Mouse (Mus musculus) bone marrow, adult 2 months (tissue): ENCODE results near the gene Zmynd12. TPM values are rescaled to one million over a fixed set of nuclear protein-coding genes. Genes with fewer than 3 reads are reported as not detected.

Source experiments
- H3K27ac ChIP-seq: fragments of 200-500 bp; 2 replicates; pipeline ENCODE4 v1.5.1; 2012; ENCODE audit warnings: low read depth, mild to moderate bottlenecking, control low read depth, inconsistent platforms, low read length; ENCODE audit not compliant: control insufficient read depth, poor library complexity, insufficient read depth
- H3K4me1 ChIP-seq: fragments of 200-500 bp; 2 replicates; pipeline ENCODE4 v1.6.1; 2011; ENCODE audit warnings: low read length; ENCODE audit not compliant: control insufficient read depth, insufficient read depth
- H3K4me3 ChIP-seq: fragments of 200-500 bp; replicated peaks from 2 replicates; pipeline ENCODE3; 2011; ENCODE audit warnings: mild to moderate bottlenecking, low read depth, low read length, control low read depth; ENCODE audit not compliant: control insufficient read depth
- CTCF ChIP-seq: fragments of 200-500 bp; IDR thresholded peaks from 2 replicates; pipeline ENCODE4 v1.5.1; 2011; ENCODE audit warnings: low read length, control low read depth; ENCODE audit not compliant: control insufficient read depth, insufficient read depth
- POLR2A ChIP-seq: fragments of 200-500 bp; IDR thresholded peaks from 2 replicates; pipeline ENCODE4 v1.6.1; 2011; ENCODE audit warnings: low read depth, mild to moderate bottlenecking, control low read depth, low read length, borderline replicate concordance; ENCODE audit not compliant: control insufficient read depth
- WGBS: fragments of 180-500 bp; shearing (Covaris S2); methylation state at CpG from one replicate; pipeline ENCODE4 v1.1.7; 2018; 5-methylcytosine and 5-hydroxymethylcytosine counted together
- polyA plus RNA-seq: library from polyadenylated mRNA; stranded (reverse); fragments of >200 nt; gene quantifications from 2 replicates; pipeline ENCODE4 v1.2.4, GENCODE M21; 2011; ENCODE audit warnings: low replicate concordance; ENCODE audit not compliant: missing spikeins, insufficient read depth, insufficient read length

Gene Zmynd12
- polyA plus RNA-seq, 1 experiment: not detected

- WGBS: 46% methylated on average over 2 of the region's 2 CpGs
- TF ChIP-seq CTCF (no peak), POLR2A (no peak)
- Histone ChIP-seq H3K4me3 (no peak overlapping the region), H3K27ac (no peak overlapping the region; the same call in 1 of the 2 replicates), H3K4me1 (peaks cover 7% of the 10 kb centered on the region)
Measured at GRCm38 (mm10) chr4:119425601-119426000, 3.0 kb downstream of the Zmynd12 start.

DNA sequence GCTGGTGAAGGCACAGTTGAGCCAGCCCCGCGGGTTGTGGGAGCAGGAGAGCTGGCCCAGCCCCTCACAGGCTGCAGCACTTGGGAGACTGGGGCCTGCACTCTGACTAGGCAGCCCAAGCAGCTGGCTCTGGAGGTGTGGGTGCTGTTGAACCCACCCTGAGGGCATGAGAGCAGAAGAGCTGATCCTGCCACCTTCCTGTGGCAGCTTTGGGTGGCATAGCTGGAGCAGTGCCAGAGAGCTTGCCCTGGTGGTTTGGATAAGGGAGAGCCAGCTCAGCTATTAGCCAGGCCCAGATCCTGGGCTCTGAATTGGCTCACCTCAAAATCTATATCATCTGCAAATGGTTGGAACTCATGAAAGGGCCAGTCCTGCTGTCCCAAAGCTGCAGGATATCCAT is 5.1 kb downstream of the Zmynd12 start:
- Histone ChIP-seq H3K4me1 (peaks cover 7% of the 10 kb centered on the region), H3K4me3 (no peak overlapping the region), H3K27ac (peak overlapping the region; percentile 90)
- 55% methylated on average over 2 of the region's 2 CpGs for WGBS
- TF ChIP-seq POLR2A (peak; percentile 52; the same call in 1 of the 2 replicates), CTCF (no peak)

GRCm38 (mm10) chr4:119430678-119431077 is 8.1 kb downstream of the Zmynd12 start:
- TF ChIP-seq POLR2A (no peak), CTCF (peak; percentile 84)
- peaks cover 6% of the 10 kb centered on the region for H3K4me1 ChIP-seq
- no peak overlapping the region for H3K27ac ChIP-seq
- H3K4me3 ChIP-seq: no peak overlapping the region
- WGBS: 27% methylated on average over 5 of the region's 5 CpGs

DNA sequence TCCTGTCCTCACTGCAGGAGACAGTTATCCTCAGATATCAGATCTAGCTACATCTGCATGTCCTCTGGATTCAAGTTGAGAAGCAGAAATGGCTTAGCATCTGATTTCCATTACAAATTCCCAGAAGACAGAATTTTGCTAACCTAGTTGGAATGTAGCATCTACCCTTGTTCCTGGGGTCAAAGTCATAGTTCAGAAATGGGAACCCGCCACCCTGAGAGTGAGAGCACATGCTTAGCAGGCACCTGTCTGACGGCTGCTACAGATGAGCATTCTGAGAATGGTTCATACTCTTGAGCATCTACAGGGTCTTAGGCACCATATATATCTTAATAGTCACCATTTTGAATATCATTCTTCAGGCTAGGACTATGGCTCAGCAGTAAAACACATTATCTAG is 15.3 kb downstream of the Zmynd12 start:
- H3K4me3 ChIP-seq: no peak overlapping the region

GRCm38 (mm10) chr4:119441836-119442235 is 19.2 kb downstream of the Zmynd12 start:
- 89% methylated on average over 4 of the region's 4 CpGs for WGBS
- TF ChIP-seq CTCF (no peak), POLR2A (no peak)
- H3K27ac ChIP-seq: no peak overlapping the region
- H3K4me3 ChIP-seq: no peak overlapping the region
- H3K4me1 ChIP-seq: no peaks in the 10 kb centered on the region

More for the DNA sequence above, 15.3 kb downstream of the Zmynd12 start:
- no peak for TF ChIP-seq CTCF
- TF ChIP-seq POLR2A: no peak
- Histone ChIP-seq H3K4me1 (no peaks in the 10 kb centered on the region), H3K27ac (no peak overlapping the region)
- 85% methylated on average over 2 of the region's 2 CpGs for WGBS

GRCm38 (mm10) chr4:119442539-119442938 is 19.9 kb downstream of the Zmynd12 start:
- 81% methylated on average over 6 of the region's 6 CpGs for WGBS
- Histone ChIP-seq H3K4me3 (no peak overlapping the region), H3K27ac (no peak overlapping the region), H3K4me1 (no peaks in the 10 kb centered on the region)
- TF ChIP-seq POLR2A (no peak), CTCF (no peak)

- Histone ChIP-seq H3K27ac (no peak overlapping the region), H3K4me1 (no peaks in the 10 kb centered on the region), H3K4me3 (no peak overlapping the region)
- no peak for TF ChIP-seq POLR2A
- no peak for TF ChIP-seq CTCF
- WGBS: 87% methylated on average over 6 of the region's 6 CpGs
Measured at GRCm38 (mm10) chr4:119447261-119447660, 24.6 kb downstream of the Zmynd12 start.

GRCm38 (mm10) chr4:119447786-119448185 is 25.2 kb downstream of the Zmynd12 start:
- no peaks in the 10 kb centered on the region for H3K4me1 ChIP-seq
- 82% methylated on average over 3 of the region's 3 CpGs for whole genome bisulfite sequencing
- H3K27ac ChIP-seq: no peak overlapping the region
- H3K4me3 ChIP-seq: no peak overlapping the region
- TF ChIP-seq POLR2A: no peak
- no peak for TF ChIP-seq CTCF

DNA sequence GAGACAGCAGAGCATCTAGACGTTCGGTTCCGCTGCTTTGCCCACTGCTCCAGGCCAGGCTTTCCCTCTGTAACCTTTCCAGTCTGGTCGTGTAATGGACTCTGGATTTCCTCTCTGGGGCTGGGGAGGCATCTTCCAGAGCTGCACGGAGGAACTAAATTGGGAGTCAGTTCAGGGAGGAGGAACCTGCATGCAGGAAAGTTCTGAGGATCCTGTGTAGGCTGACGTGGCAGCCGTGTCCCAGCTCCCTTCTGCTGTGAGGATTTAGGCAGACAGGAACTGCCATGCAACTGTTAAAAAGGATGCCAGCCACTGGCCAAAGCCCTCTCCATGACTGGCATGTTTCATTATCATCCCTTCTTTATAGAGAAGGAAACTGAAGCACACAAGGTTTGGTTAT is 27.8 kb downstream of the Zmynd12 start:
- Histone ChIP-seq H3K4me3 (no peak overlapping the region), H3K4me1 (no peaks in the 10 kb centered on the region), H3K27ac (no peak overlapping the region)
- 68% methylated on average over 7 of the region's 7 CpGs for WGBS
- TF ChIP-seq POLR2A: no peak
- TF ChIP-seq CTCF: no peak

DNA sequence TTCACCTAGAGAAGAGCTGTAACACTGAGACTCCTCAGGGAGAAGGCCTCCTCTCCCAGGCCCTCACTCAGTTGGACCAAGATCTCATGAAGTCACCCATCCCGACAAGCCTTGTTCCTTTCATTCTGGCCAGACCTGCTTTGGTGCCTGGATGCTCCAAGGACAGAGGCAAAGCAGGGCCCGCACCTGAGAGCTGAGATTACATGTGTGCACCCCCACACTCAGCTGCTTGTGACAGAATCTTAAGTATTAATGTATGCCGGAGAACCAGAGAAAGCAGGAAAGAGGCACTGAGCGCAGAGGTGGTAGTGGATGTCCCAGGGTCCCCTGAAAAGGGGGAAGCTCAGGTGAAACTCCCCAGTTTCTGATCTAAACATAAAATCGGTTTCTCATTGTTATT is 30.5 kb downstream of the Zmynd12 start:
- 68% methylated on average over 5 of the region's 5 CpGs for WGBS

More for the DNA sequence above, 30.5 kb downstream of the Zmynd12 start:
- Histone ChIP-seq H3K4me3 (no peak overlapping the region), H3K27ac (no peak overlapping the region), H3K4me1 (no peaks in the 10 kb centered on the region)
- TF ChIP-seq CTCF (no peak), POLR2A (no peak)
